Mouse (Mus musculus): ENCODE measurements around the gene Tigd4. TPM values are rescaled to one million over a fixed set of nuclear protein-coding genes. Genes with fewer than 3 reads are reported as not detected.

Tigd4 gene
- polyA plus RNA-seq, 1 experiment from 2014 or later, result not detected

DNA sequence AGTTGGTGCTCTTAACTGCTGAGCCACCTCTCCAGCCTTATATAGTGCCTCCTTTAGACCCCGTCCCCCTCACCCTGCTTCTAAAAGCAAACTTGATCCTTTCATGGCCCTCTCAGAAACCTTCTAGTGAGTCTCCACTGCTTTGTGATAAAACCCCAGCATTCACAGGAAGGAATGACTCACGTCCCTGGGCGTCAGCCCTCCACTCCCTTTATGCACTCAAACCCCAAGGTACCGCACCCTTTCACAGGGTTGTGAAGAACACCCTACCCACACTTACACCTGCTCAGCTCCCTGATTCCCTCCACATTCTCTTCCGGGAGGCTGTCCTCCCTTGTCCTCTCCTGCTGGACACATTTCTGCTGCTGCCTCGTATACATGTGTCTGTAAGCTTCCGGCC lies 25.7 kb downstream of the Tigd4 start:
- H3K27me3 ChIP-seq (ENCODE audit: control insufficient read depth, insufficient read depth, low read length), result no peaks in the 10 kb centered on the region; the same call in 1 of the 2 replicates
- H3K4me3 ChIP-seq (ENCODE audit: low read depth, low read length), result no peak overlapping the region
- H3K9ac ChIP-seq (ENCODE audit: low read depth, low read length), result no peak overlapping the region
- ATAC-seq (replicated peaks; ENCODE audit: insufficient number of reproducible peaks, low FRiP score, low TSS enrichment), result no peak
- no peaks in the 10 kb centered on the region for H3K36me3 ChIP-seq (ENCODE audit: control insufficient read depth, insufficient read depth, low read length)
- H3K4me1 ChIP-seq (ENCODE audit: control insufficient read depth, insufficient read depth, low read length), result no peaks in the 10 kb centered on the region; the same call in 1 of the 2 replicates
- WGBS (ENCODE audit: insufficient replicate concordance), result 88% methylated on average over 7 of the region's 7 CpGs
- H3K4me2 ChIP-seq, result no peak overlapping the region
- no peaks in the 10 kb centered on the region for H3K9me3 ChIP-seq (replicated peaks; ENCODE audit: control insufficient read depth, low read length)
- no peak overlapping the region for H3K27ac ChIP-seq (ENCODE audit: low read depth, low read length)

DNA sequence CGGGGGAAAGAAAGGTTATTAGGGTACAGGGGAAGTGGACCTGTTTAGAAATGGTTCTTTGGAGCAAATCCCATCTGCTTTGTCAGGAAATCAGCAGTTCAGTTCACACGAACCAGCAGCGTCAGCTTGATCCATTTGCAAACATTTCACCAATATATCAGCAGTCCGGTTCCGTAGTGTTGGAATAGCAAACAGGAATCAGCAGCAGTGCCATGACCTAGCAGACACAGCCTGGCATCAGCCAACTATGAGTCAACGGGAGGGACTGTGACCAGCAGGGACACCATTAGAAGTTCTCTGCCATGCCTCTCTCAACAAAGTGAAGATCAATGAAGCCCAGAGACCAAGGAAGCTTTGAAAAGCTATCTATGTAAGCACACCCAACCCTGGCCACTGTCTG lies 26.4 kb downstream of the Tigd4 start:
- H3K9ac ChIP-seq (ENCODE audit: low read depth, low read length), result no peak overlapping the region
- no peak overlapping the region for H3K4me2 ChIP-seq
- H3K9me3 ChIP-seq (replicated peaks; ENCODE audit: control insufficient read depth, low read length), result no peaks in the 10 kb centered on the region
- no peak overlapping the region for H3K27ac ChIP-seq (ENCODE audit: low read depth, low read length)
- no peak overlapping the region for H3K4me3 ChIP-seq (ENCODE audit: low read depth, low read length)
- H3K27me3 ChIP-seq (ENCODE audit: control insufficient read depth, insufficient read depth, low read length), result no peaks in the 10 kb centered on the region; the same call in 1 of the 2 replicates
- ATAC-seq (replicated peaks; ENCODE audit: insufficient number of reproducible peaks, low FRiP score, low TSS enrichment), result no peak
- peaks cover 6% of the 10 kb centered on the region for H3K4me1 ChIP-seq (ENCODE audit: control insufficient read depth, insufficient read depth, low read length)
- no peaks in the 10 kb centered on the region for H3K36me3 ChIP-seq (ENCODE audit: control insufficient read depth, insufficient read depth, low read length)
- 90% methylated on average over 6 of the region's 6 CpGs for WGBS (ENCODE audit: insufficient replicate concordance)

DNA sequence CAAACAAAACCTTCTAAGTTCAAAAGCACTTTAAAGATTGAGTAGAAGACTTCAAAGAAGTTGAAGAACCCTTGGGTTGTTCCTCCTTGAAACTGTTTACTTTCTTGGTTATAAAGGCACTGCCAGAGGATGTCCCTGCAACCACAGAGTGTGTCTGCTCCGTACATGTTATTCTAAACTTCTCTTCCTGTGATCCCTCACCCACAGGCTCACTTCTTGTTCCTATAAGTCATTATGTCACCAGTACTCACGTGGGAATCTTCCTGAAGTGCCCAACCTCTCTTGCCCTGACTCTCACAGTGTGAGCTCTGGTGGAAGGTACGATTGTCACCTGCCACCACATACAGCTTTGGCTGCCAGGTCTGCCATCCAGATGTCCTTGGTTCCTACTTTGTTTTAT lies 28.7 kb downstream of the Tigd4 start:
- 65% methylated on average over 3 of the region's 3 CpGs for WGBS (ENCODE audit: insufficient replicate concordance)
- no peak overlapping the region for H3K27ac ChIP-seq (ENCODE audit: low read depth, low read length)
- no peaks in the 10 kb centered on the region; the same call in 1 of the 2 replicates for H3K27me3 ChIP-seq (ENCODE audit: control insufficient read depth, insufficient read depth, low read length)
- peaks cover 13% of the 10 kb centered on the region for H3K4me1 ChIP-seq (ENCODE audit: control insufficient read depth, insufficient read depth, low read length)
- H3K4me3 ChIP-seq (ENCODE audit: low read depth, low read length), result no peak overlapping the region
- no peak for ATAC-seq (replicated peaks; ENCODE audit: insufficient number of reproducible peaks, low FRiP score, low TSS enrichment)
- H3K36me3 ChIP-seq (ENCODE audit: control insufficient read depth, insufficient read depth, low read length), result no peaks in the 10 kb centered on the region
- H3K9ac ChIP-seq (ENCODE audit: low read depth, low read length), result no peak overlapping the region
- H3K9me3 ChIP-seq (replicated peaks; ENCODE audit: control insufficient read depth, low read length), result no peaks in the 10 kb centered on the region
- no peak overlapping the region for H3K4me2 ChIP-seq

DNA sequence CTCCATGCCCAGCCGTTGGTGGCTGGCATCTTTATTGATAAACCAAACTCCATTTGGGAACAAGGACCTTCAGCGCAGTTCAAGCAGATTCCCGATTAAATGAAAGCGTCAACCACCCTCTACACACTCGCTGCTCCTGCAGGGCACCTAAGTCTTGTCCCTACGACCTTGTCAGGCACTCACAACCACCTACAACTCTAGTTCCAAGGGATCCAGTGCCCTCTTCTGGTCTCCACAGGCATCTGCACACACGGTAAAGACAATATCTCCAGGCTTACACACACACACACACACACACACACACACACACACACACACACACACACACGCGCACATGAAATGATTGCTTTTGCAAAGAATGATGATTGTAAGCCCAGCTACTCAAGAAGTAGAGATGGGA lies 38.2 kb downstream of the Tigd4 start:
- no peak overlapping the region for H3K4me3 ChIP-seq (ENCODE audit: low read depth, low read length)
- H3K4me2 ChIP-seq, result no peak overlapping the region
- 92% methylated on average over 9 of the region's 9 CpGs for WGBS (ENCODE audit: insufficient replicate concordance)
- no peak for ATAC-seq (replicated peaks; ENCODE audit: insufficient number of reproducible peaks, low FRiP score, low TSS enrichment)
- H3K9me3 ChIP-seq (replicated peaks; ENCODE audit: control insufficient read depth, low read length), result no peaks in the 10 kb centered on the region
- H3K4me1 ChIP-seq (ENCODE audit: control insufficient read depth, insufficient read depth, low read length), result peaks cover 8% of the 10 kb centered on the region
- H3K36me3 ChIP-seq (ENCODE audit: control insufficient read depth, insufficient read depth, low read length), result no peaks in the 10 kb centered on the region
- H3K9ac ChIP-seq (ENCODE audit: low read depth, low read length), result no peak overlapping the region
- no peak overlapping the region for H3K27ac ChIP-seq (ENCODE audit: low read depth, low read length)
- no peaks in the 10 kb centered on the region for H3K27me3 ChIP-seq (ENCODE audit: control insufficient read depth, insufficient read depth, low read length)

DNA sequence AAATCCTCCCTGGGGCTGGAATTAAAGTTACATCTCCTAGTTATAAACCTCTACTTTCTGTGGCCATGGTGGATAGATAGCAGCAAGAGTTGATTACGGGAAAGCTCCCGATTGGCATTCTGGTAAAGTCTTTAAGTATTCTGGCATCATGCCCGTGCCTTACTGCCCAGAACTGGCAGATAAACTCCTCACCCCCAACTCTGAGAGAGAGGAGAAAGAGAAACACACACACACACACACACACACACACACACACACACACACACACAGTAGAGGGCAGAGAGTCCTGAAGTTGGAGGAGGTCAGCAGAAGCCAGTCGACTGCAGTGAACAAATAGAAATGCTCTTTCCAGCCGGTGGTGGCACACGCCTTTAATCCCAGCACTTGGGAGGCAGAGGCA lies 43.7 kb downstream of the Tigd4 start:
- H3K9ac ChIP-seq (ENCODE audit: low read depth, low read length), result no peak overlapping the region
- peaks cover 14% of the 10 kb centered on the region for H3K4me1 ChIP-seq (ENCODE audit: control insufficient read depth, insufficient read depth, low read length)
- no peaks in the 10 kb centered on the region for H3K36me3 ChIP-seq (ENCODE audit: control insufficient read depth, insufficient read depth, low read length)
- no peak overlapping the region for H3K4me2 ChIP-seq
- no peaks in the 10 kb centered on the region for H3K27me3 ChIP-seq (ENCODE audit: control insufficient read depth, insufficient read depth, low read length)
- no peaks in the 10 kb centered on the region for H3K9me3 ChIP-seq (replicated peaks; ENCODE audit: control insufficient read depth, low read length)
- no peak for ATAC-seq (replicated peaks; ENCODE audit: insufficient number of reproducible peaks, low FRiP score, low TSS enrichment)
- 68% methylated on average over 6 of the region's 6 CpGs for WGBS (ENCODE audit: insufficient replicate concordance)
- H3K27ac ChIP-seq (ENCODE audit: low read depth, low read length), result no peak overlapping the region
- H3K4me3 ChIP-seq (ENCODE audit: low read depth, low read length), result no peak overlapping the region

DNA sequence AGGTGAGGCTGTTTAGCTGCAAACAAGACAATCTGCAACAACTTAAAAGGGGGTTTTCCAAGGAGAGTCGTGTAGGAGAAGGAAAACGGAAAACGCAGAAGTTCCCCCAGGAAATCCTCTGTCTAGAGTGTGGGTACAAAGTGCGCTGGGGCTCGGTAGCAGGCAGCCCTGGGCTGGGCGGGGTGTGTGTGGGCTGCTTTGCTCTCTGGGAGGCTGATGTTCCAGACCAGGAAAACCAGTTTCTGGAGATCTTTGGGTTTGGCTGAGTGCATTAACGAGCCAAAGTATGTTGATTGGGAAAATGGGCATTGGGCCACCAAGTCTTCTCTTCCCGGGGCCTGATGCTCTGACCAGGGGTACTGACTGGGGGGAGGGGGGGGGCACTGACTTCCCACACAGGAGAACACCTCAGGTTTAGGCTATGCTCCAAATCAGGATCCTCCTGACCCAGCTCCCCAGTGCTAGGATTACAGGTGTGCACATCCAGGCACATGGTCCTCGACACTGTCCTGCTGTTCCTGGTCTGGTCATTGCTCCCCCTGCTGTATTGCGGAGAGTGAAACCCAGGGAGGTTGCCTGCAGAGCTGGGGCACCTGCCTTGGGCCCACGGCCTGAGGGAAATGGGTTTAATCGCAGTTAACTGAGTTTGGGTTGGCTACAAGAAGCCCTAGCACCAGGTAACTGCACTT lies 44.7 kb downstream of the Tigd4 start:
- Histone ChIP-seq H3K4me2 (no peak overlapping the region), H3K4me1 (ENCODE audit: control insufficient read depth, insufficient read depth, low read length) (peaks cover 14% of the 10 kb centered on the region), H3K4me3 (ENCODE audit: low read depth, low read length) (no peak overlapping the region), H3K36me3 (ENCODE audit: control insufficient read depth, insufficient read depth, low read length) (no peaks in the 10 kb centered on the region), H3K9ac (ENCODE audit: low read depth, low read length) (no peak overlapping the region), H3K27me3 (ENCODE audit: control insufficient read depth, insufficient read depth, low read length) (no peaks in the 10 kb centered on the region), H3K9me3 (replicated peaks; ENCODE audit: control insufficient read depth, low read length) (no peaks in the 10 kb centered on the region), H3K27ac (ENCODE audit: low read depth, low read length) (no peak overlapping the region)
- 52% methylated on average over 12 of the region's 12 CpGs for WGBS (ENCODE audit: insufficient replicate concordance)
- ATAC-seq (replicated peaks; ENCODE audit: insufficient number of reproducible peaks, low FRiP score, low TSS enrichment), result no peak

DNA sequence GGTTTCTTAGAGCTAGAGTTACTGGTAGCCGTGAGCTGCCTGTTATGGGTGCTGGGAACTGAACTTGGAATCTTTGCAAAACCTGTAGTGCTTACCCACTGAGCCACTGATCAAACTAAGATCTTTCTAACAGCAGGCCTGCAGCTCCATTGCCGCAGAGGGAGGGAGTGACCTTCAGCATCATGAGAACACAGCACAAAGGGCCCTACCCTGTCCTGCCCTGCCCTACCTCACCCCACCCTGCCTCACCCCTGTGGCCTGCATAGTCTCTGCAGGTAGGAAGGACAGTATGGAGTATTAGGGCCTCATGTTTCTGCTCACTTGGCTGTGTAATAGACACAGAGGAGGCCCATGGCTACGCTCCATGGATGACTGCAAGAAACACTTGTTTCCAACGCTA lies 45.5 kb downstream of the Tigd4 start:
- Histone ChIP-seq H3K27ac (ENCODE audit: low read depth, low read length) (no peak overlapping the region), H3K4me3 (ENCODE audit: low read depth, low read length) (no peak overlapping the region), H3K4me1 (ENCODE audit: control insufficient read depth, insufficient read depth, low read length) (peaks cover 14% of the 10 kb centered on the region), H3K27me3 (ENCODE audit: control insufficient read depth, insufficient read depth, low read length) (no peaks in the 10 kb centered on the region), H3K4me2 (no peak overlapping the region), H3K9me3 (replicated peaks; ENCODE audit: control insufficient read depth, low read length) (no peaks in the 10 kb centered on the region), H3K9ac (ENCODE audit: low read depth, low read length) (no peak overlapping the region), H3K36me3 (ENCODE audit: control insufficient read depth, insufficient read depth, low read length) (no peaks in the 10 kb centered on the region)
- ATAC-seq (replicated peaks; ENCODE audit: insufficient number of reproducible peaks, low FRiP score, low TSS enrichment), result no peak
- WGBS (ENCODE audit: insufficient replicate concordance), result 70% methylated on average over 4 of the region's 4 CpGs

DNA sequence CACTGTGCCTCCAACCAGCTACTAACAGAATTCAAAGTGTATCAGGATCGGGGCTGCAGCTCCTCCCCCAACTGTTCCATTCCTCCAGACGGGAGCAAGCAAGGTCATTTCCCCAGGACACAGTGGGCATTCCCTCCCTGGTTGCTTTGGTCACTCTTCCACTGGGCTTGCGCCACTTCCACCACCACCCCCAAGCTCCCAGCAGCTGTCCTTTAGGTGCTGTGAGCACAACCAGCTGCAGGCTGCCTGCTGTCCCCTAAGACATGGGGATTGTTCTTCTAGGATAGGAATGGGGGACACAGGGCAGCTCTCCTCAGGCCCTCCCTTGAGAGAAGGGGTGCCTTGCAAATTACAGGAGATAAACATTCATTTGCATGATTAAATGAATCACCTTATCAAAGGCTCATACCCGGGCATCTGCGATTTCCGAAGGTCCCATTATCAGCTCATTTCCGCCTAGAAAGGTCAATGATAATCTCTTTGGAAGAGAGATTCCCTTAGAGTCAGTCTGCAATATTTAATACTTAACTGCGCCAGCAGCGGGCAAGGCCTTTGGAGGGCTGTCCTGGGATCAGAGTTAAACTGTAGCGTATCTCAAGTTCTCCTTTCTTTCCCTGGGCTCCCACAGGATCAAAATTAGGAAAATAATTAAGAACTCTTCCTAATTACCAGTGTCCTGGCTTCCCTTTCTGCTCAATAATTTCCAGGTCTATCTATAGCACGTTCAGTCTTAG lies 46.6 kb downstream of the Tigd4 start:
- 32% methylated on average over 11 of the region's 11 CpGs for WGBS (ENCODE audit: insufficient replicate concordance)
- Histone ChIP-seq H3K4me3 (ENCODE audit: low read depth, low read length) (no peak overlapping the region), H3K4me2 (no peak overlapping the region), H3K36me3 (ENCODE audit: control insufficient read depth, insufficient read depth, low read length) (no peaks in the 10 kb centered on the region), H3K27me3 (ENCODE audit: control insufficient read depth, insufficient read depth, low read length) (no peaks in the 10 kb centered on the region), H3K9ac (ENCODE audit: low read depth, low read length) (0 out of 2 replicates have a peak overlapping the region, but pooled peaks have one; percentile 22), H3K27ac (ENCODE audit: low read depth, low read length) (no peak overlapping the region), H3K9me3 (replicated peaks; ENCODE audit: control insufficient read depth, low read length) (no peaks in the 10 kb centered on the region), H3K4me1 (ENCODE audit: control insufficient read depth, insufficient read depth, low read length) (peaks cover 14% of the 10 kb centered on the region)
- no peak for ATAC-seq (replicated peaks; ENCODE audit: insufficient number of reproducible peaks, low FRiP score, low TSS enrichment)

Measured in heart, embryonic 11.5 days (tissue).